Mouse (Mus musculus) cortical plate, adult 2 months (tissue): ENCODE results near the gene Pop5.

Experiments used
- CTCF ChIP-seq: fragments of 200-500 bp; IDR thresholded peaks from 2 replicates; pipeline ENCODE4 v1.5.1; 2011; ENCODE audit warnings: mild to moderate bottlenecking, control low read depth, low read length; ENCODE audit not compliant: insufficient read depth; ENCODE audit errors: extremely low read depth
- POLR2A ChIP-seq: fragments of 200-500 bp; IDR thresholded peaks from 2 replicates; pipeline ENCODE4 v1.6.1; 2011; ENCODE audit warnings: mild to moderate bottlenecking, low read length, control low read depth; ENCODE audit not compliant: insufficient read depth; ENCODE audit errors: extremely low read depth

- TF ChIP-seq POLR2A (no peak), CTCF (no peak)
These were observed 39.1 kb downstream of the Pop5 start for GRCm38 (mm10) chr5:115274771-115275170.
